Mouse (Mus musculus): Measurements from ENCODE around the gene Oaz2. TPM values are rescaled to one million over a fixed set of nuclear protein-coding genes. Genes with fewer than 3 reads are reported as not detected.

Oaz2 gene
- polyA plus RNA-seq (2017; shearing (Covaris generic)): 100 to 1,000 TPM in 1 of 2 experiments, 10 to 100 TPM in 1; 81.4 to 128 TPM

GRCm38 (mm10) chr9:65667701-65668100, at the start of gene Oaz2:
Oaz2 (plus strand) TSS chr9:65668001.

GRCm38 (mm10) chr9:65629025-65629766, 38.6 kb upstream of the Oaz2 start, which contains the start of gene Rbpms2:
Rbpms2 (plus strand) TSS chr9:65629648.

Other genes starting within 250 kb of the Oaz2 start
- gene Slc51b, start 245.0 kb upstream of the Oaz2 start, polyA plus RNA-seq (2017; shearing (Covaris generic)): under 1 TPM in 1 of 2 experiments, not detected in 1; 0.55 TPM
- 10 to 100 TPM; 36.6 to 46.7 TPM for gene Mtfmt, start 232.2 kb upstream of the Oaz2 start, polyA plus RNA-seq (2017; shearing (Covaris generic))
- gene Spg21, start 207.1 kb upstream of the Oaz2 start, polyA plus RNA-seq (2017; shearing (Covaris generic)): 100 to 1,000 TPM; 124 to 138 TPM
- under 1 TPM; 0.13 to 0.31 TPM for gene Ankdd1a, start 147.8 kb upstream of the Oaz2 start, polyA plus RNA-seq (2017; shearing (Covaris generic))
- 10 to 100 TPM; 70.1 to 71.2 TPM for gene Plekho2, start 88.0 kb upstream of the Oaz2 start, polyA plus RNA-seq (2017; shearing (Covaris generic))
- gene Pif1, start 80.8 kb upstream of the Oaz2 start, polyA plus RNA-seq (2017; shearing (Covaris generic)): 1 to 10 TPM in 1 of 2 experiments, under 1 TPM in 1; 0.96 to 2.6 TPM
- gene Rbpms2, start 38.4 kb upstream of the Oaz2 start, polyA plus RNA-seq (2017; shearing (Covaris generic)): under 1 TPM in 1 of 2 experiments, not detected in 1; 0.27 TPM
- 1 to 10 TPM; 4.0 to 5.2 TPM for gene Zfp609, start 159.6 kb downstream of the Oaz2 start, polyA plus RNA-seq (2017; shearing (Covaris generic))
- 1 to 10 TPM; 3.0 to 3.2 TPM for gene Pclaf, start 222.2 kb downstream of the Oaz2 start, polyA plus RNA-seq (2017; shearing (Covaris generic))
- gene Trip4, start 240.8 kb downstream of the Oaz2 start, polyA plus RNA-seq (2017; shearing (Covaris generic)): 10 to 100 TPM; 37.3 to 39.7 TPM
- gene Csnk1g1, start 240.9 kb downstream of the Oaz2 start, polyA plus RNA-seq (2017; shearing (Covaris generic)): 10 to 100 TPM; 24.3 to 30.6 TPM